Mouse (Mus musculus): Measurements from ENCODE around the gene Dnaaf5. TPM values are rescaled to one million over a fixed set of nuclear protein-coding genes. Genes with fewer than 3 reads are reported as not detected.
A peak's percentile ranks its signal among the peaks of the same experiment; 100 is the strongest.

Gene Dnaaf5
- 8.5 and 10.6 TPM in 2 replicates for polyA plus RNA-seq (2014; fragmentation: Nextera tagmentation; extraction: Ambion mirVana)

GRCm38 (mm10) chr5:139149681-139150602, at the start of gene Dnaaf5, which contains the start of gene Prkar1b:
Gene Dnaaf5, plus strand, starts transcription at chr5:139150223.
Gene Prkar1b, minus strand, starts transcription at chr5:139150001.
- no peaks in the 10 kb centered on the region for H3K27me3 ChIP-seq (ENCODE audit: control insufficient read depth, insufficient read depth, low read length)
- ATAC-seq (ENCODE audit: insufficient read depth, low FRiP score, low TSS enrichment) = peak; percentile 93
- no peaks in the 10 kb centered on the region for H3K9me3 ChIP-seq (ENCODE audit: control insufficient read depth, low read length)
- H3K36me3 ChIP-seq (ENCODE audit: control insufficient read depth, insufficient read depth, low read length) = peaks cover 10% of the 10 kb centered on the region
- peak within 1 kb of the TSS; percentile 82 for H3K4me2 ChIP-seq (ENCODE audit: low read depth)
- WGBS = under 1% methylated on average over 64 of the region's 87 CpGs
- peak within 1 kb of the TSS; percentile 20; the same call in 1 of the 2 replicates for H3K27ac ChIP-seq (ENCODE audit: low read depth, low read length)
- peak within 1 kb of the TSS; percentile 80 for H3K9ac ChIP-seq (ENCODE audit: low read length)
- H3K4me1 ChIP-seq (ENCODE audit: control insufficient read depth, insufficient read depth, low read length) = peaks cover 6% of the 10 kb centered on the region; the same call in 1 of the 2 replicates
- peak; percentile 99 for DNase-seq (ENCODE audit: low spot score)
- H3K4me3 ChIP-seq (ENCODE audit: low read depth, low read length) = peak within 1 kb of the TSS; percentile 97

- no peaks in the 10 kb centered on the region for H3K27me3 ChIP-seq (ENCODE audit: control insufficient read depth, insufficient read depth, low read length)
- no peak overlapping the region for H3K4me2 ChIP-seq (ENCODE audit: low read depth)
- no peak overlapping the region for H3K4me3 ChIP-seq (ENCODE audit: low read depth, low read length)
- no peak overlapping the region for H3K9ac ChIP-seq (ENCODE audit: low read length)
- H3K27ac ChIP-seq (ENCODE audit: low read depth, low read length) = no peak overlapping the region
- no peaks in the 10 kb centered on the region for H3K9me3 ChIP-seq (ENCODE audit: control insufficient read depth, low read length)
- no peak for ATAC-seq (ENCODE audit: insufficient read depth, low FRiP score, low TSS enrichment)
- 83% methylated on average over 6 of the region's 6 CpGs for WGBS
- no peaks in the 10 kb centered on the region for H3K4me1 ChIP-seq (ENCODE audit: control insufficient read depth, insufficient read depth, low read length)
- no peaks in the 10 kb centered on the region for H3K36me3 ChIP-seq (ENCODE audit: control insufficient read depth, insufficient read depth, low read length)
- DNase-seq (ENCODE audit: low spot score) = no peak
Observed at GRCm38 (mm10) chr5:139101783-139102182, 48.2 kb upstream of the Dnaaf5 start.

DNA sequence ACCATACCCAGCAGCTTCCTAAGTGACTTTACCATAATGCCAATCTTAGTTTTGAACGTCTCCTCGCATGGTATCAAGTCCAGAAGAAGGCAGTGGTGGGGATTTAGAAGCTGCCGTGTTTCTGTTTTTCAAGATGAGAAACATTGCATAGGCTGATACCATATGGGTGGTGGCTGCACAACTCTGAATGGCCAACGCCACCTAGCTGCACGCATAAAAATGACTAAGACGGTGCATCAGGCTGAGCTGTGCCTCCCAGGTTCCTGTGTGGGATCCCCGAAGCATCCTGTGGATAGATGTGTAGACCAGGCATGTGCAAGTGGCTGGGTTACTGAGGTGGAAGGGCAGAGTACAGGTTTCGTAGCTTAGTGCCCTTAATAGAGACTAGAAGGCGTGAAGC, 42.2 kb upstream of the Dnaaf5 start:
- Histone ChIP-seq H3K4me1 (ENCODE audit: control insufficient read depth, insufficient read depth, low read length) (no peaks in the 10 kb centered on the region), H3K4me3 (ENCODE audit: low read depth, low read length) (no peak overlapping the region), H3K9me3 (ENCODE audit: control insufficient read depth, low read length) (no peaks in the 10 kb centered on the region), H3K4me2 (ENCODE audit: low read depth) (no peak overlapping the region), H3K27me3 (ENCODE audit: control insufficient read depth, insufficient read depth, low read length) (no peaks in the 10 kb centered on the region), H3K9ac (ENCODE audit: low read length) (no peak overlapping the region), H3K36me3 (ENCODE audit: control insufficient read depth, insufficient read depth, low read length) (no peaks in the 10 kb centered on the region; the same call in 1 of the 2 replicates), H3K27ac (ENCODE audit: low read depth, low read length) (no peak overlapping the region)
- 79% methylated on average over 9 of the region's 9 CpGs for WGBS
- DNase-seq (ENCODE audit: low spot score) (no peak), ATAC-seq (ENCODE audit: insufficient read depth, low FRiP score, low TSS enrichment) (no peak)

GRCm38 (mm10) chr5:139110140-139110855, 39.7 kb upstream of the Dnaaf5 start:
- ATAC-seq (ENCODE audit: insufficient read depth, low FRiP score, low TSS enrichment) = no peak
- 87% methylated on average over 2 of the region's 2 CpGs for WGBS

DNA sequence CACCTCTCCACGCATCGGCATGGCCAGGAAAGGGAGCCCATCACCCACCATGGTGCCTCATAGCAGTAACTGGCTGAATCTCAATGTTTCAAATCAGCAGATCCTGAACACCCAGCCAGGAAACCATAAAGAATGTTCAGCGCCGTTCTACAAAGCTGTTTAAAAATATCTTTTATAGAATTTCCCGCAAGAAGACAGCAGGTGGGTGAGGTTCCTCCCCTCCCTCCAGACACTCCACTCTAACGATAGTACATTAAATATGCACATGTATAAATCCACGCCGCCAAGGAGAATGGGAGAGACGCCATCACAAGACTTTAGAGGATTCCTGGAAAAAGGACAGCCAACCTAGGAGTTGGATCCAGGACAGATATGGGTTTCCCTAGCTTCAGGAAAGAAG, 38.0 kb upstream of the Dnaaf5 start:
- no peak for DNase-seq (ENCODE audit: low spot score)
- no peak for ATAC-seq (ENCODE audit: insufficient read depth, low FRiP score, low TSS enrichment)

More at GRCm38 (mm10) chr5:139110140-139110855, 39.7 kb upstream of the Dnaaf5 start:
- H3K27ac ChIP-seq (ENCODE audit: low read depth, low read length) = no peak overlapping the region
- H3K9me3 ChIP-seq (ENCODE audit: control insufficient read depth, low read length) = no peaks in the 10 kb centered on the region
- H3K4me3 ChIP-seq (ENCODE audit: low read depth, low read length) = no peak overlapping the region
- DNase-seq (ENCODE audit: low spot score) = no peak
- no peak overlapping the region for H3K9ac ChIP-seq (ENCODE audit: low read length)
- H3K4me2 ChIP-seq (ENCODE audit: low read depth) = no peak overlapping the region
- no peaks in the 10 kb centered on the region for H3K27me3 ChIP-seq (ENCODE audit: control insufficient read depth, insufficient read depth, low read length)
- H3K36me3 ChIP-seq (ENCODE audit: control insufficient read depth, insufficient read depth, low read length) = no peaks in the 10 kb centered on the region; the same call in 1 of the 2 replicates
- no peaks in the 10 kb centered on the region for H3K4me1 ChIP-seq (ENCODE audit: control insufficient read depth, insufficient read depth, low read length)

DNA sequence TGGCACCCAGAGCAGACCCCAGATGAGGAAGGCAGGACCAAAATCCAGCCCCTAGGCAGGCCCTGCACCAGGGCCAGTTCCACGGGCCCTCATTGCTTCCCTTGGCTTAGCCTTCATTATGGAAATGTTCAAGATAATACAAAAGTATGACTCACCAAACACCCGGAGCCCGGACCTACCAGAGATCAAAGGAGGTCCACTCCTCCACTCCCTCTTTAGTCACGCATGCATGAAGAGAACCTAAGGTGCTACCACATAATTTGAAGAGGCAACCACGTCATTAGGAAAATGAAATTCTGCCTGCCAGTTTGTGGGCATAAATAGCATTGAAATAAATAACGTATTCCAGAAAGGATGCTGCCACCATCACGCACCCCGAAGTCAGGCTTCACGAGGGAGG, 37.6 kb upstream of the Dnaaf5 start:
- no peak overlapping the region for H3K27ac ChIP-seq (ENCODE audit: low read depth, low read length)
- H3K9me3 ChIP-seq (ENCODE audit: control insufficient read depth, low read length) = no peaks in the 10 kb centered on the region
- H3K4me1 ChIP-seq (ENCODE audit: control insufficient read depth, insufficient read depth, low read length) = no peaks in the 10 kb centered on the region
- no peak for ATAC-seq (ENCODE audit: insufficient read depth, low FRiP score, low TSS enrichment)
- 86% methylated on average over 9 of the region's 9 CpGs for WGBS
- no peak overlapping the region for H3K4me3 ChIP-seq (ENCODE audit: low read depth, low read length)
- H3K4me2 ChIP-seq (ENCODE audit: low read depth) = no peak overlapping the region
- DNase-seq (ENCODE audit: low spot score) = no peak
- H3K9ac ChIP-seq (ENCODE audit: low read length) = no peak overlapping the region
- no peaks in the 10 kb centered on the region for H3K36me3 ChIP-seq (ENCODE audit: control insufficient read depth, insufficient read depth, low read length)
- no peaks in the 10 kb centered on the region for H3K27me3 ChIP-seq (ENCODE audit: control insufficient read depth, insufficient read depth, low read length)

More for the DNA sequence above, 38.0 kb upstream of the Dnaaf5 start:
- H3K4me3 ChIP-seq (ENCODE audit: low read depth, low read length) = no peak overlapping the region
- H3K9me3 ChIP-seq (ENCODE audit: control insufficient read depth, low read length) = no peaks in the 10 kb centered on the region
- H3K4me2 ChIP-seq (ENCODE audit: low read depth) = no peak overlapping the region
- H3K27me3 ChIP-seq (ENCODE audit: control insufficient read depth, insufficient read depth, low read length) = no peaks in the 10 kb centered on the region
- no peaks in the 10 kb centered on the region for H3K4me1 ChIP-seq (ENCODE audit: control insufficient read depth, insufficient read depth, low read length)
- WGBS = 82% methylated on average over 9 of the region's 9 CpGs
- H3K27ac ChIP-seq (ENCODE audit: low read depth, low read length) = no peak overlapping the region
- H3K36me3 ChIP-seq (ENCODE audit: control insufficient read depth, insufficient read depth, low read length) = no peaks in the 10 kb centered on the region; the same call in 1 of the 2 replicates
- no peak overlapping the region for H3K9ac ChIP-seq (ENCODE audit: low read length)

- H3K4me2 ChIP-seq (ENCODE audit: low read depth) = no peak overlapping the region
- H3K9me3 ChIP-seq (ENCODE audit: control insufficient read depth, low read length) = no peaks in the 10 kb centered on the region
- H3K4me3 ChIP-seq (ENCODE audit: low read depth, low read length) = no peak overlapping the region
- no peak overlapping the region for H3K27ac ChIP-seq (ENCODE audit: low read depth, low read length)
- DNase-seq (ENCODE audit: low spot score) (no peak), ATAC-seq (ENCODE audit: insufficient read depth, low FRiP score, low TSS enrichment) (no peak)
- H3K4me1 ChIP-seq (ENCODE audit: control insufficient read depth, insufficient read depth, low read length) = no peaks in the 10 kb centered on the region
- H3K27me3 ChIP-seq (ENCODE audit: control insufficient read depth, insufficient read depth, low read length) = no peaks in the 10 kb centered on the region
- 80% methylated on average over 4 of the region's 4 CpGs for WGBS
- H3K9ac ChIP-seq (ENCODE audit: low read length) = no peak overlapping the region
- H3K36me3 ChIP-seq (ENCODE audit: control insufficient read depth, insufficient read depth, low read length) = no peaks in the 10 kb centered on the region
Observed at GRCm38 (mm10) chr5:139114876-139115275, 35.1 kb upstream of the Dnaaf5 start.

GRCm38 (mm10) chr5:139115507-139115906, 34.5 kb upstream of the Dnaaf5 start:
- Histone ChIP-seq H3K4me2 (ENCODE audit: low read depth) (no peak overlapping the region), H3K36me3 (ENCODE audit: control insufficient read depth, insufficient read depth, low read length) (no peaks in the 10 kb centered on the region), H3K9ac (ENCODE audit: low read length) (no peak overlapping the region), H3K9me3 (ENCODE audit: control insufficient read depth, low read length) (no peaks in the 10 kb centered on the region), H3K27me3 (ENCODE audit: control insufficient read depth, insufficient read depth, low read length) (no peaks in the 10 kb centered on the region), H3K4me3 (ENCODE audit: low read depth, low read length) (no peak overlapping the region), H3K27ac (ENCODE audit: low read depth, low read length) (no peak overlapping the region), H3K4me1 (ENCODE audit: control insufficient read depth, insufficient read depth, low read length) (no peaks in the 10 kb centered on the region)
- DNase-seq (ENCODE audit: low spot score) = no peak
- ATAC-seq (ENCODE audit: insufficient read depth, low FRiP score, low TSS enrichment) = no peak
- WGBS = 89% methylated on average over 7 of the region's 7 CpGs
